ENCODE assay signal across 22 mouse cellular contexts in the genomic region with DNA sequence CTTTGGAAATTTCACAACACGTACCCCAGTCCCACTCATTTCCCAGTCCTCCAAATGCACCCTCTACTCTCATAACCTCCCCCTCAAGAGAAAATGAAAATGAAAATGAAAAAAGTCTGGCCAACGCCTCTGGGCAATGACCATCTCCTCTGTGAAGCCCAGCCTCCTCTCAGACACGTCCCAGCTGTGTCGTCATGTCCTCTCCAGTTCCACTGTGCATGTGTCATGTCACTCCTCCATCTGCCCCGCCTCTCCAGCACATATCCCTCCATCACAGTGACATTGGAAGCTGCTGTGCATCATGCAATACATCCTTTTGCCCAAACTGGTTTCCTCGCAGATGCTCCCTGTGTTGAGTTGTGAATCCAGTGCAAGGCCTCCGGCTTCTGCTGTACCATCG.
A peak's percentile ranks its signal among the peaks of the same experiment; 100 is the strongest.
DNase-seq lines count a peak whose midpoint lies in the region; ATAC-seq and TF ChIP-seq lines count a peak whose summit lies in the region.
"Had no signal": no experiment of that assay in that cellular context is flagged by ENCODE, and none has a peak within 500 bp of the region (broad histone marks: within the 10 kb centered on the region; RNA-seq: fewer than 3 reads in every experiment).

No protein-coding gene starts in this region.

- TF ChIP-seq EP300 in heart, adult 2 months (IDR thresholded peaks at IDR 0.05; ENCODE audit: insufficient read depth, low read depth, low read length): no peak

- WGBS in heart, adult 2 months: 85% methylated on average over 8 of the region's 8 CpGs

- H3K27me3 ChIP-seq in heart, adult 2 months (ENCODE audit: control insufficient read depth, insufficient read depth, low read length): no peaks in the 10 kb centered on the region
- H3K27me3 ChIP-seq in megakaryocyte, embryonic 14.5 days (replicated peaks): peaks cover 3% of the 10 kb centered on the region
- H3K27me3 ChIP-seq: embryonic facial prominence, embryonic 13.5 days; forebrain, embryonic 12.5 days; heart, embryonic 12.5 days; hindbrain, embryonic 15.5 days had no signal

- TF ChIP-seq CTCF in heart, adult 2 months (IDR thresholded peaks at IDR 0.05): no peak

- no peaks in the 10 kb centered on the region for H3K9me3 ChIP-seq in megakaryocyte, embryonic 14.5 days
- H3K9me3 ChIP-seq: embryonic facial prominence, embryonic 13.5 days; forebrain, embryonic 12.5 days; hindbrain, embryonic 15.5 days had no signal

- no peak for TF ChIP-seq POLR2A in heart, adult 2 months (IDR thresholded peaks at IDR 0.05; ENCODE audit: insufficient read depth, low read depth, low read length)

- H3K27ac ChIP-seq in heart, adult 2 months: no peak overlapping the region
- H3K27ac ChIP-seq: embryonic facial prominence, embryonic 13.5 days; forebrain, embryonic 12.5 days; hindbrain, embryonic 15.5 days had no signal

- peaks cover 6% of the 10 kb centered on the region for H3K4me1 ChIP-seq in heart, adult 2 months (ENCODE audit: control insufficient read depth, insufficient read depth, low read length)
- H3K4me1 ChIP-seq in megakaryocyte, embryonic 14.5 days: no peaks in the 10 kb centered on the region
- H3K4me1 ChIP-seq: forebrain, embryonic 12.5 days; hindbrain, embryonic 15.5 days had no signal

- H3K4me3 ChIP-seq in heart, adult 2 months: no peak overlapping the region
- H3K4me3 ChIP-seq in megakaryocyte, embryonic 14.5 days (replicated peaks): peak overlapping the region; percentile 25
- H3K4me3 ChIP-seq: embryonic facial prominence, embryonic 13.5 days; forebrain, embryonic 12.5 days; heart, embryonic 12.5 days; hindbrain, embryonic 15.5 days had no signal

- ATAC-seq in megakaryocyte, adult 5-6 weeks (ENCODE audit: poor library complexity, severe bottlenecking): no peak
- ATAC-seq in CD4-positive, CD25-positive, alpha-beta regulatory T cell, adult 4 months: no peak
- ATAC-seq: activated CD4-positive, CD25-positive, alpha-beta regulatory T cell, adult 4 months; forebrain, embryonic 16.5 days; Patski had no signal

- intact Hi-C loops in heart, adult 2 months (cut with DNase I): no loop called here

- H3K9ac ChIP-seq in heart, adult 2 months (ENCODE audit: low read depth, low read length): no peak overlapping the region
- H3K9ac ChIP-seq: embryonic facial prominence, embryonic 13.5 days; forebrain, embryonic 12.5 days; heart, embryonic 12.5 days; hindbrain, embryonic 15.5 days had no signal

- DNase-seq in heart, adult 11 months: peak; percentile 91
- DNase-seq in heart, adult 2 months: no peak
- peak; percentile 15 to 17 for DNase-seq in kidney, postnatal 4 days
- DNase-seq in kidney, adult 18-20 months: no peak
- no peak for DNase-seq in cerebellum, adult 11-12 months
- DNase-seq: adrenal gland, postnatal 14 days; B cell, adult 2 months; cerebellum, adult 18-20 months; cerebellum, adult 9-11 months; cerebellum, postnatal 36 days; gastrocnemius, postnatal 14 days; heart, postnatal 36 days had no signal

- H3K79me2 ChIP-seq in heart, adult 2 months (replicated peaks; ENCODE audit: control insufficient read depth, insufficient read depth, low read length): no peaks in the 10 kb centered on the region

- H3K36me3 ChIP-seq in heart, adult 2 months (ENCODE audit: control insufficient read depth, insufficient read depth, low read length): no peaks in the 10 kb centered on the region
- no peaks in the 10 kb centered on the region for H3K36me3 ChIP-seq in megakaryocyte, embryonic 14.5 days (replicated peaks; ENCODE audit: low read length)
- H3K36me3 ChIP-seq: embryonic facial prominence, embryonic 13.5 days; forebrain, embryonic 12.5 days; hindbrain, embryonic 15.5 days had no signal

Comparison
In these comparisons a context has a peak if more than half of its experiments do, and no peak if none do; other contexts are left out.
1. DNase-seq: peak in heart, adult 11 months (single experiment) and kidney, postnatal 4 days (2 of 2); none in heart, adult 2 months (0 of 2), kidney, adult 18-20 months (single experiment) and cerebellum, adult 11-12 months (single experiment).